Mouse (Mus musculus) limb, embryonic 14.5 days (tissue): ENCODE results near the gene Gm49393. TPM values are rescaled to one million over a fixed set of nuclear protein-coding genes. Genes with fewer than 3 reads are reported as not detected.
"Not testable (repeated sequence)": the region's sequence is repeated elsewhere in the genome, so short reads cannot be mapped to it uniquely, and the experiment has no call there.

ENCODE experiments used
- ATAC-seq: fragments of 200-750 bp; cut with Nextera tagmentation; 2 replicates; pipeline ENCODE4 v1.8.0; 2017; ENCODE audit warnings: low read depth, moderate number of reproducible peaks, moderate TSS enrichment; ENCODE audit not compliant: low FRiP score
- DNase-seq: peaks from one replicate; pipeline ENCODE4 v3.0.0-alpha.2; 2015; ENCODE audit warnings: low spot score
- H3K27ac ChIP-seq: fragments of 300-500 bp; sonication (generic); replicated peaks from 2 replicates; pipeline ENCODE4 v1.5.1; 2014; ENCODE audit warnings: low read depth, mild to moderate bottlenecking, low read length, moderate library complexity, mixed read lengths
- H3K27me3 ChIP-seq: fragments of 300-500 bp; sonication (generic); 2 replicates; pipeline ENCODE4 v1.6.1; 2014; ENCODE audit warnings: low read length, mixed read lengths; ENCODE audit not compliant: control insufficient read depth, insufficient read depth
- H3K36me3 ChIP-seq: fragments of 300-500 bp; sonication (generic); 2 replicates; pipeline ENCODE4 v1.6.1; 2014; ENCODE audit warnings: mild to moderate bottlenecking, low read length, moderate library complexity, mixed read lengths; ENCODE audit not compliant: control insufficient read depth, insufficient read depth
- H3K4me1 ChIP-seq: fragments of 300-500 bp; sonication (generic); 2 replicates; pipeline ENCODE4 v1.6.1; 2014; ENCODE audit warnings: antibody characterized with exemption, low read length, mixed read lengths; ENCODE audit not compliant: control insufficient read depth, insufficient read depth
- H3K4me2 ChIP-seq: fragments of 300-500 bp; sonication (generic); replicated peaks from 2 replicates; pipeline ENCODE4 v1.6.1; 2014; ENCODE audit warnings: low read depth, mild to moderate bottlenecking, low read length, moderate library complexity; ENCODE audit not compliant: severe bottlenecking
- H3K4me3 ChIP-seq: fragments of 300-500 bp; sonication (generic); replicated peaks from 2 replicates; pipeline ENCODE4 v1.5.1; 2014; ENCODE audit warnings: low read length
- H3K9ac ChIP-seq: fragments of 300-500 bp; sonication (generic); 2 replicates; pipeline ENCODE4 v1.6.1; 2014; ENCODE audit warnings: mild to moderate bottlenecking, low read depth, low read length, moderate library complexity; ENCODE audit not compliant: severe bottlenecking
- H3K9me3 ChIP-seq: fragments of 300-500 bp; sonication (generic); 2 replicates; pipeline ENCODE4 v1.6.1; 2016; ENCODE audit warnings: low read length; ENCODE audit not compliant: control insufficient read depth
- POLR2A ChIP-seq: fragments of 200-500 bp; IDR thresholded peaks from 2 replicates; pipeline ENCODE4 v1.8.0; 2012; ENCODE audit warnings: inconsistent platforms, mild to moderate bottlenecking, moderate library complexity, borderline replicate concordance; ENCODE audit not compliant: insufficient read depth, insufficient read length; ENCODE audit errors: extremely low read depth
- WGBS: fragments of 180-500 bp; shearing (Covaris S2); extraction: QIAGEN DNeasy Blood & Tissue Kit; methylation state at CpG from one replicate; pipeline ENCODE4 v1.1.7; 2014; 5-methylcytosine and 5-hydroxymethylcytosine counted together
- polyA plus RNA-seq, 2 experiments: library from polyadenylated mRNA; depleted of rRNA in 1 of 2; stranded (reverse) in 1 of 2; unstranded in 1 of 2; fragments of >200 nt; fragmentation: Nextera tagmentation in 1 of 2; extraction: Ambion mirVana in 1 of 2; gene quantifications; 2 replicates each; pipeline versions ENCODE4 v1.2.1 to v1.2.3; 2012 to 2014

Gm49393 gene
- polyA plus RNA-seq (2012; rRNA removed), result not detected in 2 replicates
- not detected in 2 replicates for polyA plus RNA-seq (2014; fragmentation: Nextera tagmentation; extraction: Ambion mirVana)

GRCm38 (mm10) chr13:60935490-60935889 lies at the start of gene Gm49393:
Gm49393 (minus strand) TSS chr13:60935590.
- ATAC-seq, H3K4me3 ChIP-seq, H3K36me3 ChIP-seq, H3K27ac ChIP-seq, H3K4me1 ChIP-seq, H3K9ac ChIP-seq, H3K9me3 ChIP-seq, H3K4me2 ChIP-seq, H3K27me3 ChIP-seq, DNase-seq: not testable (repeated sequence)
- WGBS, result 67% methylated on average over 2 of the region's 2 CpGs

- not testable (repeated sequence) for H3K27ac ChIP-seq, H3K9ac ChIP-seq, DNase-seq, H3K4me2 ChIP-seq, H3K9me3 ChIP-seq, H3K4me1 ChIP-seq, H3K27me3 ChIP-seq, ATAC-seq, H3K4me3 ChIP-seq, H3K36me3 ChIP-seq
- WGBS, result 52% methylated on average over 4 of the region's 4 CpGs
Measured at GRCm38 (mm10) chr13:60972319-60972718, 36.9 kb upstream of the Gm49393 start.

- ATAC-seq, H3K36me3 ChIP-seq, H3K4me2 ChIP-seq, H3K9ac ChIP-seq, H3K9me3 ChIP-seq, H3K4me1 ChIP-seq, DNase-seq, H3K27me3 ChIP-seq, H3K27ac ChIP-seq, H3K4me3 ChIP-seq: not testable (repeated sequence)
- 53% methylated on average over 4 of the region's 5 CpGs for WGBS
Measured at GRCm38 (mm10) chr13:60963985-60964384, 28.6 kb upstream of the Gm49393 start.

GRCm38 (mm10) chr13:60961706-60962105 lies 26.3 kb upstream of the Gm49393 start:
- H3K9me3 ChIP-seq, result no peaks in the 10 kb centered on the region
- no peak for ATAC-seq
- H3K27ac ChIP-seq, result no peak overlapping the region
- no peak overlapping the region for H3K4me2 ChIP-seq
- 62% methylated on average over 5 of the region's 5 CpGs for WGBS
- no peaks in the 10 kb centered on the region for H3K36me3 ChIP-seq
- no peaks in the 10 kb centered on the region for H3K4me1 ChIP-seq
- no peak overlapping the region for H3K4me3 ChIP-seq
- no peak overlapping the region for H3K9ac ChIP-seq
- DNase-seq, result no peak
- no peak for TF ChIP-seq POLR2A
- H3K27me3 ChIP-seq, result no peaks in the 10 kb centered on the region

- 84% methylated on average over 3 of the region's 3 CpGs for WGBS
- H3K9ac ChIP-seq, result not testable (repeated sequence)
Measured at GRCm38 (mm10) chr13:60941884-60942283, 6.5 kb upstream of the Gm49393 start, which contains the start of gene Tpbpa. Tpbpa (minus strand) TSS chr13:60941984.

GRCm38 (mm10) chr13:60936500-60936901 lies 1.1 kb upstream of the Gm49393 start, which contains the start of the genes Gm49391 and Ctla2a:
Gm49391 (minus strand) TSS chr13:60936571.
Ctla2a (minus strand) TSS chr13:60936625.
- Histone ChIP-seq H3K4me3 (no peak within 1 kb of the TSS), H3K4me1 (no peaks in the 10 kb centered on the region), H3K27me3 (no peaks in the 10 kb centered on the region), H3K9me3 (no peaks in the 10 kb centered on the region; the same call in 1 of the 2 replicates), H3K9ac (no peak within 1 kb of the TSS), H3K27ac (no peak within 1 kb of the TSS), H3K4me2 (no peak within 1 kb of the TSS), H3K36me3 (no peaks in the 10 kb centered on the region)
- ATAC-seq (no peak), DNase-seq (no peak)
- 47% methylated on average over 5 of the region's 5 CpGs for WGBS
- TF ChIP-seq POLR2A, result no peak

More at GRCm38 (mm10) chr13:60941884-60942283, 6.5 kb upstream of the Gm49393 start, which contains the start of gene Tpbpa:
- not testable (repeated sequence) for H3K27me3 ChIP-seq, DNase-seq, H3K36me3 ChIP-seq, ATAC-seq, H3K4me3 ChIP-seq, H3K4me1 ChIP-seq, H3K4me2 ChIP-seq, H3K27ac ChIP-seq, H3K9me3 ChIP-seq

- H3K4me1 ChIP-seq, H3K27me3 ChIP-seq, H3K4me2 ChIP-seq, DNase-seq, ATAC-seq, H3K36me3 ChIP-seq, H3K9ac ChIP-seq, H3K27ac ChIP-seq, H3K9me3 ChIP-seq, H3K4me3 ChIP-seq: not testable (repeated sequence)
- 77% methylated on average over 2 of the region's 2 CpGs for WGBS
Measured at GRCm38 (mm10) chr13:60904780-60905179, 30.6 kb downstream of the Gm49393 start, which contains the start of gene Tpbpb. Tpbpb (minus strand) TSS chr13:60904880.
